Mouse (Mus musculus): ENCODE measurements around the gene Olfr993.

Gene Olfr993

GRCm38 (mm10) chr2:85414777-85415176, at the start of gene Olfr993:
Gene Olfr993, minus strand, starts transcription at chr2:85414877.
- DNase-seq (ENCODE audit: low read depth) = no peak

- DNase-seq (ENCODE audit: low read depth) = no peak
Observed at GRCm38 (mm10) chr2:85443539-85443938, 28.9 kb upstream of the Olfr993 start, which contains the start of gene Olfr995. Gene Olfr995, minus strand, starts transcription at chr2:85443639.

GRCm38 (mm10) chr2:85442546-85442945, 27.9 kb upstream of the Olfr993 start:
- DNase-seq (ENCODE audit: low read depth) = no peak

- DNase-seq (ENCODE audit: low read depth) = no peak
Observed at GRCm38 (mm10) chr2:85436351-85436750, 21.7 kb upstream of the Olfr993 start, which contains the start of gene Olfr994. Gene Olfr994, minus strand, starts transcription at chr2:85436451.

GRCm38 (mm10) chr2:85425893-85426292, 11.2 kb upstream of the Olfr993 start:
- no peak for DNase-seq (ENCODE audit: low read depth)

- no peak for DNase-seq (ENCODE audit: low read depth)
Observed at GRCm38 (mm10) chr2:85409369-85409768, 5.3 kb downstream of the Olfr993 start, which contains the start of gene Olfr992. Gene Olfr992, minus strand, starts transcription at chr2:85409469.

All from NIH3T3 (cell line).